ENCODE assay signal across 10 mouse cellular contexts in the genomic region with DNA sequence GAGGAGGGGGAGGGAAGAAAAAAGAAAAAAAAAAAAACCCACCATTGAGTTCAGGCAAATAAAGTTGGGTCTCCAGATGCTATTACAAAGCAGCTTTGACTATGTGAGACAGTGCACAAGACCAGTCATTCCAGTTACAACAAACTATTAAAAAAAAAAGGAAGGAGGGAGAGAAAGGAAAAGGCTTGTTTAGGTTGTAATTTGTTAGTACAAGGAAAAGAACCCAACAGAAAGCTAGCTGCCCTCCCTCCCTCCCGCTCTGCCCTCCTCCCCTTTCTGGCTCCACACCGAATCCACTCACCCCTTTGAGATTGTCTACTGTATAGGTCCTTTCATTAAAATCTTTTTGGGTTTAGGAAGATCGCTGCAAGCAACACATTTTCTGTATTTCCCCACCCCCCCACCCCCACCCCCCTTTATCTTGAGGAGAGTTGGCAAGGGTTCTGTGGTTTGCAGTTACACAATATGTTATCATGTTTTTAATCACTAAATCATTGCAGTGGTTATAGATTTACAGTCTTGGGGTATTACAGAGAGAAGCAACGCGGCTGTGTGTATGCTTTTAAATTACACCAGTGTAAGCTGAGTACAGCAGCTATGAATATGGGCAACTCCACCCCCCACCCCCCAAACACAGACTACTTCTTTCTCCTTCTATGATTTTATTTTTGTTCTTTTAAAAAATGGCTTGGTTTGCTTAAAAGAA.
DNase-seq lines count a peak whose midpoint lies in the region; ATAC-seq and TF ChIP-seq lines count a peak whose summit lies in the region.
"Had no signal": no experiment of that assay in that cellular context is flagged by ENCODE, and none has a peak within 500 bp of the region (broad histone marks: within the 10 kb centered on the region; RNA-seq: fewer than 3 reads in every experiment).

No protein-coding gene starts in this region.

- intact Hi-C loops in left cerebral cortex, postnatal 4 days (cut with DNase I) = loop anchor here (10.0 kb wide), 2 partner anchors 537 to 763 kb away; partner anchors contain the start of gene Zfhx3

- 36% methylated on average over 5 of the region's 5 CpGs for WGBS in hindbrain, embryonic 10.5 days
- WGBS in liver, postnatal 0 days (ENCODE audit: insufficient replicate concordance) = 15% methylated on average over 5 of the region's 5 CpGs

- no peaks in the 10 kb centered on the region for H3K9me3 ChIP-seq in MEL (replicated peaks; ENCODE audit: insufficient read depth, low read length)
- no peaks in the 10 kb centered on the region for H3K9me3 ChIP-seq in hindbrain, embryonic 10.5 days
- no peaks in the 10 kb centered on the region for H3K9me3 ChIP-seq in liver, postnatal 0 days (ENCODE audit: low read length)
- H3K9me3 ChIP-seq: megakaryocyte, embryonic 14.5 days had no signal

- H3K4me1 ChIP-seq in MEL (ENCODE audit: control insufficient read depth in 1 of 2, insufficient read depth in 2 of 2, low read length in 2 of 2) = no peaks in the 10 kb centered on the region
- H3K4me1 ChIP-seq in hindbrain, embryonic 10.5 days (replicated peaks) = peaks cover 84% of the 10 kb centered on the region
- H3K4me1 ChIP-seq in liver, postnatal 0 days (ENCODE audit: insufficient read depth) = peaks cover 25% of the 10 kb centered on the region

- H3K27me3 ChIP-seq in MEL (ENCODE audit: control insufficient read depth in 1 of 2, insufficient read depth in 2 of 2, low read length in 2 of 2) = peaks cover 11 to 15% of the 10 kb centered on the region in 2 experiments
- H3K27me3 ChIP-seq in hindbrain, embryonic 10.5 days (ENCODE audit: insufficient read depth, poor library complexity, severe bottlenecking) = no peaks in the 10 kb centered on the region
- 0 out of 2 replicates have a peak, but pooled peaks cover 1% of the 10 kb centered on the region for H3K27me3 ChIP-seq in liver, postnatal 0 days (ENCODE audit: insufficient read depth, low read length)

- no peak for TF ChIP-seq POLR2A in MEL (IDR thresholded peaks at IDR 0.05; ENCODE audit: control insufficient read depth in 1 of 2, insufficient read depth in 1 of 2, low read depth in 1 of 2, low read length in 2 of 2, poor library complexity in 1 of 2)

- TF ChIP-seq CTCF in MEL (IDR thresholded peaks at IDR 0.05 in 2 of 3, conservative IDR thresholded peaks at IDR 0.05 in 1 of 3; ENCODE audit: control insufficient read depth in 1 of 3, insufficient read depth in 1 of 3, low read depth in 2 of 3, low read length in 3 of 3, poor library complexity in 1 of 3, severe bottlenecking in 1 of 3) = no peak
- no peak for TF ChIP-seq CTCF in liver, postnatal 0 days (IDR thresholded peaks at IDR 0.05; ENCODE audit: low read depth)

- DNase-seq in adrenal gland, adult 8-10 months = peak; percentile 0
- no peak for DNase-seq in adrenal gland, postnatal 14 days
- no peak for DNase-seq in MEL (ENCODE audit: low read depth, low spot score)
- DNase-seq in hindbrain, embryonic 10.5 days (ENCODE audit: low spot score) = peak; percentile 2
- DNase-seq in liver, postnatal 0 days = no peak
- DNase-seq in thymus, postnatal 10 days (ENCODE audit: low spot score in 2 of 2) = no peak
- no peak for DNase-seq in left cerebral cortex, postnatal 4 days
- DNase-seq in thymus, postnatal 14 days = no peak
- DNase-seq: heart, adult 18-20 months had no signal

- 0 out of 2 replicates have a peak overlapping the region, but pooled peaks have one; percentile 44 for H3K4me2 ChIP-seq in liver, postnatal 0 days (ENCODE audit: low read depth, low read length)

- no peak for ATAC-seq in liver, postnatal 0 days

- H3K27ac ChIP-seq in MEL (ENCODE audit: control insufficient read depth, low read depth, low read length) = no peak overlapping the region
- peak overlapping the region; percentile 80 for H3K27ac ChIP-seq in hindbrain, embryonic 10.5 days
- 0 out of 2 replicates have a peak overlapping the region, but pooled peaks have one; percentile 44 for H3K27ac ChIP-seq in liver, postnatal 0 days (ENCODE audit: low read depth)

- peaks cover 2% of the 10 kb centered on the region; the same call in 1 of the 2 replicates for H3K79me2 ChIP-seq in MEL (ENCODE audit: control insufficient read depth, insufficient read depth, low read length, poor library complexity)

- no peaks in the 10 kb centered on the region for H3K36me3 ChIP-seq in MEL (ENCODE audit: control insufficient read depth in 1 of 2, insufficient read depth in 2 of 2, low read length in 2 of 2)
- H3K36me3 ChIP-seq in hindbrain, embryonic 10.5 days = no peaks in the 10 kb centered on the region
- H3K36me3 ChIP-seq in liver, postnatal 0 days (replicated peaks; ENCODE audit: insufficient read depth, low read length) = no peaks in the 10 kb centered on the region

- TF ChIP-seq EP300 in MEL (IDR thresholded peaks at IDR 0.05; ENCODE audit: low read depth in 1 of 2, low read length in 2 of 2) = no peak
- no peak for TF ChIP-seq EP300 in liver, postnatal 0 days (IDR thresholded peaks at IDR 0.05; ENCODE audit: low read depth)

- TF ChIP-seq RAD21 in MEL (IDR thresholded peaks at IDR 0.05; ENCODE audit: low read depth, low read length) = no peak

- H3K9ac ChIP-seq in MEL (ENCODE audit: control insufficient read depth, low read depth, low read length, poor library complexity, severe bottlenecking) = no peak overlapping the region
- H3K9ac ChIP-seq in liver, postnatal 0 days (replicated peaks) = no peak overlapping the region

- no peak overlapping the region for H3K4me3 ChIP-seq in MEL (ENCODE audit: control insufficient read depth in 1 of 2, insufficient read depth in 1 of 2, low read depth in 2 of 2, low read length in 2 of 2)
- peak overlapping the region; percentile 95; the same call in 1 of the 2 replicates for H3K4me3 ChIP-seq in hindbrain, embryonic 10.5 days
- H3K4me3 ChIP-seq in liver, postnatal 0 days (ENCODE audit: low read depth, low read length) = no peak overlapping the region
- H3K4me3 ChIP-seq: megakaryocyte, embryonic 14.5 days had no signal

TF ChIP-seq in MEL, 35 proteins besides CTCF, POLR2A, EP300 and RAD21:
- TF ChIP-seq GATA1 (IDR thresholded peaks at IDR 0.05; ENCODE audit: low read depth, low read length) (no peak), RCOR1 (IDR thresholded peaks at IDR 0.05; ENCODE audit: low read depth, low read length) (peak; percentile 75)

Comparison
In these comparisons a context has a peak if more than half of its experiments do, and no peak if none do; other contexts are left out.
1. DNase-seq: peak in adrenal gland, adult 8-10 months (single experiment) and hindbrain, embryonic 10.5 days (single experiment); none in adrenal gland, postnatal 14 days (single experiment), MEL (single experiment), liver, postnatal 0 days (single experiment), thymus, postnatal 10 days (0 of 2), left cerebral cortex, postnatal 4 days (single experiment) and thymus, postnatal 14 days (single experiment).